Mouse (Mus musculus): ENCODE measurements around the gene Exosc2. TPM values are rescaled to one million over a fixed set of nuclear protein-coding genes. Genes with fewer than 3 reads are reported as not detected.
A peak's percentile ranks its signal among the peaks of the same experiment; 100 is the strongest.
"Not testable (repeated sequence)": the region's sequence is repeated elsewhere in the genome, so short reads cannot be mapped to it uniquely, and the experiment has no call there.

Gene Exosc2
- total RNA-seq, 2 experiments from 2014 or later = 19.8 to 23.9 TPM

- DNase-seq (ENCODE audit: low spot score in 2 of 2) = no peak
- intact Hi-C loops (cut with DNase I) = no loop called here
These were observed 7.3 kb upstream of the Exosc2 start for GRCm38 (mm10) chr2:31662939-31663803.

DNA sequence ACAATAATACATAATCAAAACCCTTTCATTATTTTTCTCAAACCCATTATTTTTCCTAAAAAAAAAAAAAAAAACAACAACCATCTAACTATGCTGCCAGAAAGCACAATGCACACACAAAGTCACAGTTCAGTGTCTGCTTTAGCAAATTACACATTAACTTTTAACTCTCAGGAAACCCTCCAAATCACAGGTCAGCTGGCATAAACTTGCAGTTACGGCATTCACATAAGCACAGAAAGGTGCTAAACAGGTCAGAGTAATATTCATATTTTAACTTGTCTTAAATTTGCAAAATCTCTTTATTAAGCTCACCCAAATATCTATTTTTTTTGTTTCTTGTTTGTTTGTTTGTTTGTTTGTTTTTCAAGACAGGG, 6.7 kb upstream of the Exosc2 start:
- DNase-seq (ENCODE audit: low spot score in 2 of 2) = no peak
- intact Hi-C loops (cut with DNase I) = no loop called here

DNA sequence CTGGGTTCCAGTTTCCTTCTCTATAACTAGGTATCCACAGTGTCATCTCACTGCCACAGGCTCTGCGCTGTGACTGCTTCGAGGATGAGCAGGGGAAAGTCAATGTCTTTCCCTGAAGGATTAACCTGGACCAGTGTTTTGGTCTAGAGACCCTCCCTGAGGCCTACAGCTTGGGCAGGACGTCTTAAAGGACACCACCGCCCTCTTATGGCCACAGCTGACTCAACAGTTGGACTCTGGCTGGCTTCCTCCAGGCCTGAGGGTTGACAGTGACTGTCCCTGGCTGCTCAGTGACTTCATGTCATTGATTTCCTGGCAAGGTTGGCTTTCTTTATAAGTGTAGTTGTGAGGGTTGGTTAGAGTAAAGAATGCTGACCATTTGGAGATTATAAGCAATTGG, 3.2 kb upstream of the Exosc2 start:
- intact Hi-C loops (cut with DNase I) = no loop called here
- no peak for DNase-seq (ENCODE audit: low spot score in 2 of 2)

GRCm38 (mm10) chr2:31678641-31679040, 8.1 kb downstream of the Exosc2 start:
- no peak for DNase-seq (ENCODE audit: low spot score in 2 of 2)
- intact Hi-C loops (cut with DNase I) = loop anchor here (5.0 kb wide), 1 partner anchor 196 kb away; no protein-coding TSS in a partner anchor

DNA sequence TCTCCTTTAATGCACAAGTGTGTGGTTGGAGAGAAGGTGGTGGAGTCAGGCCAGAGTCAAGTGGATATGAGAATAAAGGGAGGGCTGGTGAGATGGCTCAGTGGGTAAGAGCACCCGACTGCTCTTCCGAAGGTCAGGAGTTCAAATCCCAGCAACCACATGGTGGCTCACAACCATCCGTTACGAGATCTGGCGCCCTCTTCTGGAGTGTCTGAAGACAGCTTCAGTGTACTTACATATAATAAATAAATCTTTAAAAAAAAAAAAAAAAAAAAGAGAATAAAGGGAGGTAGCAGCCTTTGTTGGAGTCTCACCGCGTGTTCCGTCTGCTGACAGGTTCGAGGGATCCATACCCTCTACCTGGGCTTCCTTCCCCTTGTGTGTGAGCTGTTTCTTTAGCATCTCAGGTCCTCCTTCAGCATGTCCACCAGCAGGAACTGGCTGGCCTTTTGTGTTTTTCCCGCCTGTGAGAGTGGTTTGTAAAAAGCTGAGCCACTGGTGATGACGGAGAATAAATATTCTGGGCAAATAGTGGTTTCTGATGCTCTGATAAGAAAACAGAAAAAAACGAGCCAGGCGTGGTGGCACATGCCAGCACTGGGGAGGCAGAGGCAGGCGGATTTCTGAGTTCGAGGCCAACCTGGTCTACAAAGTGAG, 10.7 kb downstream of the Exosc2 start:
- DNase-seq (ENCODE audit: low spot score in 2 of 2) = not testable (repeated sequence)
- intact Hi-C loops (cut with DNase I) = loop anchor here (5.0 to 10.0 kb wide), 2 partner anchors 206 to 234 kb away; partner anchors contain the start of gene Lamc3

GRCm38 (mm10) chr2:31681731-31682235, 11.3 kb downstream of the Exosc2 start:
- no peak for DNase-seq (ENCODE audit: low spot score in 2 of 2)
- intact Hi-C loops (cut with DNase I) = loop anchor here (2.0 to 10.0 kb wide), 3 partner anchors 103 to 233 kb away; partner anchors contain the start of gene Lamc3

- intact Hi-C loops (cut with DNase I) = loop anchor here (2.0 to 10.0 kb wide), 3 partner anchors 101 to 231 kb away; partner anchors contain the start of gene Lamc3
- peak; percentile 41 to 49 for DNase-seq (ENCODE audit: low spot score in 2 of 2)
These were observed 13.2 kb downstream of the Exosc2 start for GRCm38 (mm10) chr2:31683666-31684065.

DNA sequence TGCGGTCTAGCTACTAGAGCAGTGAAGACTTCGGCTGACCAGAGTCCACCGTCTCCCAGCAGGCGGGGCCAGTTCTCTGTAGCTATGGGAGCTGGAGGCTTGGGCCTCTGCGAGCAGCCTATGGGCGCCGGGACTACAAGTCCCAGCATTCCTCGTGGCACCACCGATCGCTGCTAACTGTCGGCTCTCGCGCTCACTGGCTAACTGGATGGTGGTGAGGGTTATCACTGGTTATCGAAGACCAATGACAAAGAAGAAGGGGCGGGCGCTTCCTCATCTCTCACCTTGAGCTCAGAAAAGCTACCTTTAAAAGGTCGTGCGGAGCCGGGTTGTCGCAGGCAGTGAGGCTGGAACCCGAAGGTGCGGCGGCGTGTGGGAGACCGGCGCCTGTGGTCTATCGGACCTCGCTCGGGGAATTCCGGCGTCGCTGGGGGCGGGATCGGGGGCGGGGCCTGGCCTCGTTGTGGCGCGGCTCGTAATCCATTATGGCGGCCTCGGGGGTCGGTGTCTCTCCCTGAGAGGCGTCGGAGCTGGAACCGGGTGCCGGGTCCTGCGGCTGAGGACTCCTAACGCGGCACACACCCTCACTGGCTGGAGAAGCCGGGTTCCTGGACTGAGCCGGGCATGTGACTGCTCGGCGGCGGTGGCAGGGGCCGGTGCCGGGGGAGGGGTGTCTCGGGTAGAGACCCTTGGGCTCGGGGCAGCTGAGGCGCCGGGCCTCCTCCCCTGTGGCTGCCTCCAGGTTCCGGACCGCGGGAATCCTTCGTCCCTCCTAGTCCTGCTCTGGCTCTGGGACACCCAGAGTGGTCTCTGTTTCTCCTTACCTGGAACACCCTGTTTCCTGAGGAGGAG, 17.8 kb downstream of the Exosc2 start, which contains the start of gene Abl1:
Gene Abl1, plus strand, starts transcription at position 303 of the 852 bp plus-strand sequence.
- intact Hi-C loops (cut with DNase I) = loop anchor here (10.0 kb wide), 1 partner anchor 227 kb away; no protein-coding TSS in a partner anchor
- DNase-seq (ENCODE audit: low spot score in 2 of 2) = peak; percentile 94 to 95

GRCm38 (mm10) chr2:31689045-31689444, 18.5 kb downstream of the Exosc2 start:
- intact Hi-C loops (cut with DNase I) = loop anchor here (10.0 kb wide), 1 partner anchor 226 kb away; no protein-coding TSS in a partner anchor
- no peak for DNase-seq (ENCODE audit: low spot score in 2 of 2)

- DNase-seq (ENCODE audit: low spot score in 2 of 2) = no peak
- intact Hi-C loops (cut with DNase I) = no loop called here
These were observed 19.5 kb downstream of the Exosc2 start for GRCm38 (mm10) chr2:31690063-31690462.

DNA sequence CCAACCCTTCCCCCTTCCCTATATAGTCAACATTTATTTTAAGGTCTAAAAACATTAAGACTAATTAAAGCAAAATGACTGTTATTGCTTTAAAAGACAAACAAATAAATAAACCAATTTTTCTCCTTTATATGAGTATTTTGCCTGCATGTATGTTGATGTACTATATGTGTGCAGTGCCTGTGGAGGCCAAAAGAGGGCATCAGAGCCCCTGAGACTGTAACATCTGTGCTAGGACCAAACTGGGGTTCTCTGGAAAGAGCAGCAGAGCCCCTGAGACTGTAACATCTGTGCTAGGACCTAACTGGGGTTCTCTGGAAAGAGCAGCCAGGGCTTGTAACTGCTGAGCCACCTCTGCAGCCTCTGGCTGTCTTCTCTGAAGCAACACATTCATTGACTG, 27.7 kb downstream of the Exosc2 start:
- DNase-seq (ENCODE audit: low spot score in 2 of 2) = no peak
- intact Hi-C loops (cut with DNase I) = no loop called here

- intact Hi-C loops (cut with DNase I) = no loop called here
- no peak for DNase-seq (ENCODE audit: low spot score in 2 of 2)
These were observed 30.3 kb downstream of the Exosc2 start for GRCm38 (mm10) chr2:31700545-31701446.

- intact Hi-C loops (cut with DNase I) = no loop called here
- DNase-seq (ENCODE audit: low spot score in 2 of 2) = no peak
These were observed 32.7 kb downstream of the Exosc2 start for GRCm38 (mm10) chr2:31703226-31703625.

DNA sequence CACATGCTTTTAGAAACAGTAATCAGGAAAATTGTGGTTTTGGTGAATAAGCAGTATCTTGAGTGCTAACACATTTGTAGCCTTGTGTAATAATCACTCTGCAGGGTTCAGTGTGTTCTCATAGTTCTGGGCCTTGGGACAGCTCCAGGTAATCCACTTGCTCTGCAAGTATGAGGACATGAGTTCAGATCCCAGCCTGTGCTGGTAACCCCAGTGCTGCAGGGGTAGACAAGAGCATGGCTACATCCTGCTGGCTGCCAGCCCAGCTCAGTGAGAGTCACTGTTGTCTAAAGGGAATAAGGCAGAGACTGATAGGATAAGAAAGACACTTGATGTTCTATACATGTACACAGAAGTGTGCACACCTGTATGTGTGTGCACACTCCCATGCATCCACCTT, 35.4 kb downstream of the Exosc2 start:
- no peak for DNase-seq (ENCODE audit: low spot score in 2 of 2)
- intact Hi-C loops (cut with DNase I) = no loop called here

- intact Hi-C loops (cut with DNase I) = no loop called here
- no peak for DNase-seq (ENCODE audit: low spot score in 2 of 2)
These were observed 36.0 kb downstream of the Exosc2 start for GRCm38 (mm10) chr2:31706531-31706930.

DNA sequence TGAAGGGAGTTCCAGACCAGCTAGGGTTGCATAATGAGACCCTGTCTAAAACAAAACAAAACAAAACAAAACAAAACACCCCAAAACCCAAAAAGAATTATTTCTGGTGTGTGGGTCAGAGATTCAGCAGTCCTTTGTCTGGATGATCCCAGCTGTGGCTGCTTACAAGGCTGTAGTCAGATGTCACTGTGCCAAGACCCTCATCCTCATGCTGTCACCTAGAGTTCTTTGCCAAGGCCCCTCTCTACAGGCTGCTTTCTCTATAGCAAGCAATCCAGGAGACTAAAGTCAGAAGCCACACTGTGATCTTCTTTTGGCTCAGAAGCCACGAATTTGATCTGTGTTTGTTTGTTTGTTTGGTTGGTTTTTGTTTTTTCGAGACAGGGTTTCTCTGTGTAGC, 42.2 kb downstream of the Exosc2 start:
- intact Hi-C loops (cut with DNase I) = no loop called here
- DNase-seq (ENCODE audit: low spot score in 2 of 2) = no peak

DNA sequence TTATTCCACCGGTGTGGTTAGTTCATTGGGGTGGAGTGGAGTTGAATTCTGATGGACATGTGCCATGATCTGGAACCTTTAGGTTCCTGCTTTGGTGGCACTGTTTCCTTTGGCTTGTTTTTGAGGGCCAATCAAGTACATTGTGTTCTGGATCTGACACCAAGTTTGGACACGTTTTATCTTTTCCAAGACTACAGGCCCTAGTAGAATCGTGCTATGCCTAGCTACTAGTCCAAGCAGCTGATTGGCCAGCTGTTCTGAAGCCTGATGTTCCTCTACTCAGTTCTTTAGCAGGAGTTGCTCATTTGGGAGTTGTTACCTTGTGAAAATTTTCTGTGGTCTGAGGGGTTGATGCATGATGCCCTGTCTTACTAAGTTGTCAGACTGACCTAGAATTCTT, 43.3 kb downstream of the Exosc2 start:
- intact Hi-C loops (cut with DNase I) = no loop called here

GRCm38 (mm10) chr2:31714780-31715179, 44.3 kb downstream of the Exosc2 start:
- no peak for DNase-seq (ENCODE audit: low spot score in 2 of 2)
- intact Hi-C loops (cut with DNase I) = no loop called here

More for the DNA sequence above, 43.3 kb downstream of the Exosc2 start:
- DNase-seq (ENCODE audit: low spot score in 2 of 2) = no peak

Data from left cerebral cortex, postnatal 36 days (tissue).